Mouse (Mus musculus) heart, embryonic 11.5 days (tissue): ENCODE results near the gene Gm21773. TPM values are rescaled to one million over a fixed set of nuclear protein-coding genes. Genes with fewer than 3 reads are reported as not detected.
"Not testable (repeated sequence)": the region's sequence is repeated elsewhere in the genome, so short reads cannot be mapped to it uniquely, and the experiment has no call there.

ENCODE experiments used
- ATAC-seq: fragments of 200-750 bp; cut with Nextera tagmentation; replicated peaks from 2 replicates; pipeline ENCODE4 v1.8.0; 2017; ENCODE audit warnings: moderate library complexity; ENCODE audit not compliant: insufficient number of reproducible peaks, low FRiP score, low TSS enrichment
- H3K27ac ChIP-seq: fragments of 300-500 bp; sonication (generic); 2 replicates; pipeline ENCODE4 v1.5.1; 2014; ENCODE audit warnings: mild to moderate bottlenecking, low read depth, low read length
- H3K27me3 ChIP-seq: fragments of 300-500 bp; sonication (generic); 2 replicates; pipeline ENCODE4 v1.6.1; 2014; ENCODE audit warnings: mild to moderate bottlenecking, low read length, mixed read lengths; ENCODE audit not compliant: control insufficient read depth, insufficient read depth
- H3K36me3 ChIP-seq: fragments of 300-500 bp; sonication (generic); 2 replicates; pipeline ENCODE4 v1.6.1; 2014; ENCODE audit warnings: mild to moderate bottlenecking, low read length, moderate library complexity, mixed read lengths; ENCODE audit not compliant: control insufficient read depth, insufficient read depth
- H3K4me1 ChIP-seq: fragments of 300-500 bp; sonication (generic); 2 replicates; pipeline ENCODE4 v1.6.1; 2014; ENCODE audit warnings: low read length; ENCODE audit not compliant: control insufficient read depth, insufficient read depth
- H3K4me2 ChIP-seq: fragments of 300-500 bp; sonication (generic); 2 replicates; pipeline ENCODE4 v1.6.1; 2014; ENCODE audit warnings: mild to moderate bottlenecking, moderate library complexity
- H3K4me3 ChIP-seq: fragments of 300-500 bp; sonication (generic); 2 replicates; pipeline ENCODE4 v1.5.1; 2014; ENCODE audit warnings: low read depth, low read length
- H3K9ac ChIP-seq: fragments of 300-500 bp; sonication (generic); 2 replicates; pipeline ENCODE4 v1.6.1; 2014; ENCODE audit warnings: mild to moderate bottlenecking, low read depth, low read length, moderate library complexity
- H3K9me3 ChIP-seq: fragments of 300-500 bp; sonication (generic); replicated peaks from 2 replicates; pipeline ENCODE4 v1.6.1; 2016; ENCODE audit warnings: low read length; ENCODE audit not compliant: control insufficient read depth
- WGBS: fragments of 180-500 bp; shearing (Covaris S2); extraction: QIAGEN DNeasy Blood & Tissue Kit; methylation state at CpG from one replicate; pipeline ENCODE4 v1.1.7; 2014; ENCODE audit not compliant: insufficient replicate concordance; 5-methylcytosine and 5-hydroxymethylcytosine counted together
- polyA plus RNA-seq: library from polyadenylated mRNA; unstranded; fragments of >200 nt; fragmentation: Nextera tagmentation; extraction: Ambion mirVana; gene quantifications from 2 replicates; pipeline ENCODE4 v1.2.1, GENCODE M21; 2014

The Gm21773 gene
- not detected in 2 replicates for polyA plus RNA-seq

DNA sequence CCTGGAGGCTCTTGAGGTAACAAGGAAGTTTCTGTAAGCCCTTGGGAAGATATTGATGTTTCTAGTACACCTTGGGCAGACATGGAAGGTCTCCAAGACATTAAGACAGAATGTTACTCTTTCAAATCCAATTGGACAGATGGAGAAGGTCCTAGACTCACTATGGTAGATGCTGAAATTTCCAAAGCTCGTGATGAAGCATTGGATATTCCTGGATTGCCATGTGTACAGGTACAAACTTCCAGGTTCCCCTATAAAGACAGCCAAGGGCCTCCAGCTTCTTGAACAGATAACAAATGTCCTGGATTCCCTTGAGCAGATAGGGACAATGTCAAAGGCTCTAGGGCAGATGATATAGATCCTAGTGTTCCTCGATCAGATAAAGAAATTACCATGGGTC, at the start of gene Gm21773:
Gm21773 (minus strand) TSS at position 101 of the 400 bp plus-strand sequence.
- not testable (repeated sequence) for H3K27me3 ChIP-seq, H3K4me3 ChIP-seq, H3K9me3 ChIP-seq, ATAC-seq, H3K27ac ChIP-seq, H3K36me3 ChIP-seq, H3K9ac ChIP-seq, H3K4me2 ChIP-seq, H3K4me1 ChIP-seq
- no CpG with 5 or more reads among the region's 2 CpGs for WGBS
